Mouse (Mus musculus): Measurements from ENCODE around the gene Uroc1.

DNA sequence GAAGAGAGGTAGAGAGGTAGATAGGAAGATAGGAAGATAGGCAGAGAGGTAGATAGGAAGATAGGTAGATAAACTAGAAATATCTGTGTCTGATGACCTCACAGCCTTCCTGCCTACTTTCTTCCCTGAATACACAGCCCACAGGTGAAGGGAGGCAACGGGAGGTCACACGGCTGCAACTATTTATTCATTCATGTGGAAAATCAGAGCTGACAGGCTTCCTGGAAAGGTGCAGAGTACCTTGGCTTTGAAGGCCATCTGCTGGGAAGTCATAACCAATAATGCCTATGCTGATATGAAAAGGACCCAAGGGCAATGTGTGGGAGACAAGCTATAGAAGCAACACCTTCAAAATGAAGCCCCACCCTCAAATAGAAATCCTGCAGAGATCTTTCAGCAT, 9.3 kb downstream of the Uroc1 start:
- TF ChIP-seq GATA1 (IDR thresholded peaks at IDR 0.05; ENCODE audit: borderline replicate concordance, low read length) = no peak
- TF ChIP-seq FLI1 (IDR thresholded peaks at IDR 0.05; ENCODE audit: low read length) = no peak

Data from megakaryocyte, embryonic 14.5 days (primary cell).